Mouse (Mus musculus): ENCODE measurements around the gene Fam72a. TPM values are rescaled to one million over a fixed set of nuclear protein-coding genes. Genes with fewer than 3 reads are reported as not detected.

The Fam72a gene
- polyA plus RNA-seq, 1 experiment from 2014 or later = 2.7 TPM

DNA sequence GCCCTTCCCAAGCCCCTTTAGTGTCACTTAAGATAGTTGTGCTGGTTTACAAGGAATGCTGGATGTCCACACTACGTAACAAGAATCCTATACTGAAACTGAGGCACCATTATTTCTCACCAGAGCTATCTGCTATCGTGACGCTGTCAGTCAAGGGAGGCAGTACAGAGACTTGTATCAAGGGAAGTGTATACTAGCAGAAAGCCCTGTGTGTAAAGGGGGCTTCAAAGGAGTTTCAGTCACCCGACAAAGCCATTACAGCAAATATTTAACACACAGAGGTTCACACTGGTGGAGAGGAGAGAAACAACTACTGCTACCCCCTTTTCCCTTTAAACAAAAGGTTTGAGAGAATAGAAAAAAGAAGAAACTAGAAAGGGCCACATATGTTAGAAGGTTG, 36.1 kb upstream of the Fam72a start:
- Histone ChIP-seq H3K4me2 (no peak overlapping the region), H3K27me3 (ENCODE audit: insufficient read depth, low read length) (no peaks in the 10 kb centered on the region), H3K9me3 (ENCODE audit: low read depth, low read length) (no peaks in the 10 kb centered on the region), H3K4me3 (ENCODE audit: low read depth, low read length) (no peak overlapping the region), H3K9ac (no peak overlapping the region), H3K36me3 (ENCODE audit: insufficient read depth) (no peaks in the 10 kb centered on the region), H3K27ac (ENCODE audit: low read depth) (no peak overlapping the region), H3K4me1 (ENCODE audit: insufficient read depth) (no peaks in the 10 kb centered on the region)
- no peak for TF ChIP-seq CTCF (IDR thresholded peaks at IDR 0.05; ENCODE audit: low read depth)
- 35% methylated on average over 4 of the region's 4 CpGs for WGBS
- ATAC-seq (ENCODE audit: insufficient read depth) = no peak
- no peak for DNase-seq

DNA sequence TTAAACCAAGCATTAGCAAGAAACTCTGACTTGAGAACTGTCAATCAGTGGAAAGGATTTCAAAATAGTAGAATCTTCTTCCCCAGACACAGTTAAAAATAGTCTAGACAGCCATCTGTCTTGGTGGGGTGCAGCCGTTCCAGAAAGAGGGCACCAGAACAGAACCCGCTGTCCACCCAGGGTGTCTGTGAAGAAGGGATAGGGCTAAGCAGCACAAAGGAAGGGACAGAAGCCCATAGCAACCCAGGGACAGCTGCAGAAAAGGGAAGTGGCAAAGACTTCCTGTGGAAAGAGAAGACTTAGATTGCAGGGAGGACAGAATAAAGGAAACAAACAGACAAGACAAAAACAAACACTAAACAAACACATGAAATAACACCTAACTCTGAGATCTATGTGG, 35.3 kb upstream of the Fam72a start:
- no peak for ATAC-seq (ENCODE audit: insufficient read depth)
- no peaks in the 10 kb centered on the region for H3K4me1 ChIP-seq (ENCODE audit: insufficient read depth)
- 69% methylated on average over 2 of the region's 2 CpGs for WGBS

DNA sequence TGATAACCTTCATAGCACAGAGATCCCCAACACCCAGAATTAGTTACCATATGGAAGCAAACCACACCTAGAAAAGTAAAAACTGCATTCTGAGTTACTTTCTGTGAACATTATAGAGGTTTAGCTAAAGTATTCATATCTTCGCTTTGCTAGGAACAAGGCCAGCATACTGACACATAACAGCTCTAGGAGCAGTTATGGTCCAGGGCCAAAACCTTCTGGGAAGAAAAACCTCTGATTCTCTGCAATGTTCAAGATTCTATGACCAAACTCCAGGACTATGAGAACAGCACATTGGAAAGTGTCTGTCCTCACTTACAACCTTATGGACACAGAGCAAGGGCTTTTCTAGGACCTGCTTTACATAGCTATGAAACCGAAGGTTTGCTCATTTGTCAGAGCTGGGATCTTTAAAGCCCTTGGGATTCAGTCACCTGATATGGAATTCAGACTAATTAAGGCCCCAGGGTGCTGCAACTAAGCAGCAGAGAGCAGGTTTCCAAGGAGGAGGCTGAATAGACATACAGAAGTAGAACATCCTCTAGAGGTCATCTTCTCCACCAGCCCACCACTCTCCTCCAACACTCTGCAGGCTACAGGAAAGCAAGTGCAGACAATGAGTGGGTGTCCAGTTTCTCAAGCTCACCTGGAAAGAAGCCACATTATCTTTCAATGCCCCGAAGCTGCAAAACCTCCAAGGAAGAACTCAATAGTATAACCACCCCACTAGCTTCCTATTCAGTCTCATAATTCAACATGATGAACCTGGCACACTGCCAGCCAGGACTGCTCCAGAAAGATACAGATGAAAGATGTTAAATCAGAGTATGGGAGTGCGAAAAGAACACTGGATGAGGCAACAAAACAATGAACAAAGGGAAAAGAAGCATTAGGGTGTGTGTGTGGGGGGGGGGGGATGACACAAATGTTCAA, 33.5 kb upstream of the Fam72a start:
- TF ChIP-seq CTCF (IDR thresholded peaks at IDR 0.05; ENCODE audit: low read depth) = no peak
- Histone ChIP-seq H3K4me1 (ENCODE audit: insufficient read depth) (no peaks in the 10 kb centered on the region), H3K27me3 (ENCODE audit: insufficient read depth, low read length) (no peaks in the 10 kb centered on the region), H3K27ac (ENCODE audit: low read depth) (no peak overlapping the region), H3K9ac (no peak overlapping the region), H3K4me3 (ENCODE audit: low read depth, low read length) (no peak overlapping the region), H3K9me3 (ENCODE audit: low read depth, low read length) (no peaks in the 10 kb centered on the region), H3K36me3 (ENCODE audit: insufficient read depth) (no peaks in the 10 kb centered on the region), H3K4me2 (no peak overlapping the region)
- peak; percentile 69 for DNase-seq
- no peak for ATAC-seq (ENCODE audit: insufficient read depth)
- 65% methylated on average over 4 of the region's 4 CpGs for WGBS

More for the DNA sequence above, 35.3 kb upstream of the Fam72a start:
- Histone ChIP-seq H3K9ac (no peak overlapping the region), H3K36me3 (ENCODE audit: insufficient read depth) (no peaks in the 10 kb centered on the region), H3K4me3 (ENCODE audit: low read depth, low read length) (no peak overlapping the region), H3K27ac (ENCODE audit: low read depth) (no peak overlapping the region), H3K4me2 (no peak overlapping the region), H3K9me3 (ENCODE audit: low read depth, low read length) (no peaks in the 10 kb centered on the region), H3K27me3 (ENCODE audit: insufficient read depth, low read length) (no peaks in the 10 kb centered on the region)
- DNase-seq = no peak
- TF ChIP-seq CTCF (IDR thresholded peaks at IDR 0.05; ENCODE audit: low read depth) = no peak

DNA sequence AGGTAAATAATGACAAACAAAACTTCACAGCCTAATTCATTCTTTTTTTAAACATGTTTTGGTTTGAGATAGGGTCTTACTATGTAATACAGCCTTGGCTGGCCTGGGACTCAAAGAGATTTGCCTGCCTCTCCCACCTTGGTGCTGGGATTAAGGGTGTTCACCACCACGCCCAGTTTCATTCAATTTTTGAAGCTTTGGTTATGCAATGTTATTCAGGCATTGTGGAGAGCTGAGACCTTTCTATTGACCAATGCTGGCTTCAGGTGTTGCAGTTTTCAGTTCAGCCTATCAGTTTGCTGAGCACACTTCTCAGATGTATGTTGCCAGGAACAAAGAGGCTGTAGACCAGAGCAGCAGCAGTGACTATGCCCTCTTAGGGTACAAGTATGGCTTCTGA, 29.5 kb upstream of the Fam72a start:
- no peak overlapping the region for H3K27ac ChIP-seq (ENCODE audit: low read depth)
- no peaks in the 10 kb centered on the region for H3K36me3 ChIP-seq (ENCODE audit: insufficient read depth)
- DNase-seq (no peak), ATAC-seq (ENCODE audit: insufficient read depth) (no peak)
- no peaks in the 10 kb centered on the region for H3K9me3 ChIP-seq (ENCODE audit: low read depth, low read length)
- no peak overlapping the region for H3K4me2 ChIP-seq
- TF ChIP-seq CTCF (IDR thresholded peaks at IDR 0.05; ENCODE audit: low read depth) = no peak
- 88% methylated on average over 1 of the region's 1 CpGs for WGBS
- no peaks in the 10 kb centered on the region for H3K27me3 ChIP-seq (ENCODE audit: insufficient read depth, low read length)
- no peaks in the 10 kb centered on the region; the same call in 1 of the 2 replicates for H3K4me1 ChIP-seq (ENCODE audit: insufficient read depth)
- no peak overlapping the region for H3K9ac ChIP-seq
- H3K4me3 ChIP-seq (ENCODE audit: low read depth, low read length) = no peak overlapping the region

DNA sequence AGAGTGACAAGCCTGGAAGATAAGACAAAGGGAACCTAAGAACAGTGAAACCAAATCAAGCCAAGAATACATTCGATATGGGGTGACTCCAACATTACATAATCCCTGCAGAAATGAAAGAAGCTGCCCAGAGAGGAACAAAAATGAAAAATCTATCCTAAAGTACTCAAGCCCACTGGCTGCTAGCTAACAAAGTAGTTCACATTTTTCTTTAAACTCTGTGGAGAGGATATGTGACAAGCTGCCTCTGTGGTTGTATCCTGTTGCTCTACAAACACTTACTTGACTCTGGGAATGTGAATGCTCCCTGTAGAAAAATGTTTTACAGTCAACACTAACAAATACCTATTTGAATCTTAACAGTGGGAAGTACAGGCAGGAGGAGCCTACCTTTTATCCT, 26.0 kb upstream of the Fam72a start:
- no peak for TF ChIP-seq CTCF (IDR thresholded peaks at IDR 0.05; ENCODE audit: low read depth)
- Histone ChIP-seq H3K4me3 (ENCODE audit: low read depth, low read length) (no peak overlapping the region), H3K9me3 (ENCODE audit: low read depth, low read length) (no peaks in the 10 kb centered on the region), H3K36me3 (ENCODE audit: insufficient read depth) (no peaks in the 10 kb centered on the region), H3K27ac (ENCODE audit: low read depth) (no peak overlapping the region), H3K4me2 (no peak overlapping the region), H3K27me3 (ENCODE audit: insufficient read depth, low read length) (no peaks in the 10 kb centered on the region), H3K4me1 (ENCODE audit: insufficient read depth) (no peaks in the 10 kb centered on the region; the same call in 1 of the 2 replicates), H3K9ac (no peak overlapping the region)
- ATAC-seq (ENCODE audit: insufficient read depth) (no peak), DNase-seq (no peak)
- 76% methylated on average over 1 of the region's 1 CpGs for WGBS

GRCm38 (mm10) chr1:131511131-131511530, 16.6 kb upstream of the Fam72a start:
- ATAC-seq (ENCODE audit: insufficient read depth) = no peak
- no peak for DNase-seq
- no peaks in the 10 kb centered on the region for H3K9me3 ChIP-seq (ENCODE audit: low read depth, low read length)

GRCm38 (mm10) chr1:131511661-131512500, 15.8 kb upstream of the Fam72a start:
- Histone ChIP-seq H3K27ac (ENCODE audit: low read depth) (no peak overlapping the region), H3K9ac (no peak overlapping the region), H3K4me3 (ENCODE audit: low read depth, low read length) (no peak overlapping the region), H3K27me3 (ENCODE audit: insufficient read depth, low read length) (no peaks in the 10 kb centered on the region), H3K4me1 (ENCODE audit: insufficient read depth) (no peaks in the 10 kb centered on the region), H3K36me3 (ENCODE audit: insufficient read depth) (no peaks in the 10 kb centered on the region), H3K9me3 (ENCODE audit: low read depth, low read length) (no peaks in the 10 kb centered on the region), H3K4me2 (no peak overlapping the region)
- WGBS = 56% methylated on average over 3 of the region's 3 CpGs
- no peak for DNase-seq
- no peak for ATAC-seq (ENCODE audit: insufficient read depth)
- no peak for TF ChIP-seq CTCF (IDR thresholded peaks at IDR 0.05; ENCODE audit: low read depth)

More at GRCm38 (mm10) chr1:131511131-131511530, 16.6 kb upstream of the Fam72a start:
- H3K27ac ChIP-seq (ENCODE audit: low read depth) = no peak overlapping the region
- no peak for TF ChIP-seq CTCF (IDR thresholded peaks at IDR 0.05; ENCODE audit: low read depth)
- H3K4me1 ChIP-seq (ENCODE audit: insufficient read depth) = no peaks in the 10 kb centered on the region
- H3K36me3 ChIP-seq (ENCODE audit: insufficient read depth) = no peaks in the 10 kb centered on the region
- H3K27me3 ChIP-seq (ENCODE audit: insufficient read depth, low read length) = no peaks in the 10 kb centered on the region
- no peak overlapping the region for H3K4me2 ChIP-seq
- no peak overlapping the region for H3K4me3 ChIP-seq (ENCODE audit: low read depth, low read length)
- H3K9ac ChIP-seq = no peak overlapping the region
